Mouse (Mus musculus): ENCODE measurements at regions not wholly inside any gene's neighbourhood (a gene's known extent, or its start where the extent isn't known, plus 50 kb on each side); places are given as distances from the start of the nearest gene placed in this dataset.

GRCm38 (mm10) chr1:143071781-143072382 is 568.6 kb upstream of the B3galt2 start:
- DNase-seq (ENCODE audit: low spot score): no peak

- DNase-seq (ENCODE audit: low spot score): no peak
Measured at GRCm38 (mm10) chr1:143074999-143075398, 565.5 kb upstream of the B3galt2 start.

GRCm38 (mm10) chr1:143080441-143080840 is 560.0 kb upstream of the B3galt2 start:
- DNase-seq (ENCODE audit: low spot score): no peak

GRCm38 (mm10) chr1:143096904-143097303 is 543.6 kb upstream of the B3galt2 start:
- DNase-seq (ENCODE audit: low spot score): no peak

- no peak for DNase-seq (ENCODE audit: low spot score)
Measured at GRCm38 (mm10) chr1:143098307-143098706, 542.2 kb upstream of the B3galt2 start.

- DNase-seq (ENCODE audit: low spot score): no peak
Measured at GRCm38 (mm10) chr1:143122185-143122584, 518.3 kb upstream of the B3galt2 start.

GRCm38 (mm10) chr1:143130257-143130656 is 510.2 kb upstream of the B3galt2 start:
- DNase-seq (ENCODE audit: low spot score): no peak

- DNase-seq (ENCODE audit: low spot score): no peak
Measured at GRCm38 (mm10) chr1:143132806-143133205, 507.7 kb upstream of the B3galt2 start.

GRCm38 (mm10) chr1:143145111-143145984 is 495.1 kb upstream of the B3galt2 start:
- DNase-seq (ENCODE audit: low spot score): no peak

- no peak for DNase-seq (ENCODE audit: low spot score)
Measured at GRCm38 (mm10) chr1:143171286-143171685, 469.2 kb upstream of the B3galt2 start.

- no peak for DNase-seq (ENCODE audit: low spot score)
Measured at GRCm38 (mm10) chr1:143173836-143174235, 466.6 kb upstream of the B3galt2 start.

- DNase-seq (ENCODE audit: low spot score): no peak
Measured at GRCm38 (mm10) chr1:143192167-143192793, 448.2 kb upstream of the B3galt2 start.

- DNase-seq (ENCODE audit: low spot score): no peak
Measured at GRCm38 (mm10) chr1:143200213-143200889, 440.1 kb upstream of the B3galt2 start.

GRCm38 (mm10) chr1:143200971-143201370 is 439.5 kb upstream of the B3galt2 start:
- DNase-seq (ENCODE audit: low spot score): no peak

- no peak for DNase-seq (ENCODE audit: low spot score)
Measured at GRCm38 (mm10) chr1:143202182-143202581, 438.3 kb upstream of the B3galt2 start.

GRCm38 (mm10) chr1:143204070-143204469 is 436.4 kb upstream of the B3galt2 start:
- no peak for DNase-seq (ENCODE audit: low spot score)

GRCm38 (mm10) chr1:143206995-143207394 is 433.5 kb upstream of the B3galt2 start:
- DNase-seq (ENCODE audit: low spot score): no peak

- no peak for DNase-seq (ENCODE audit: low spot score)
Measured at GRCm38 (mm10) chr1:143207399-143208065, 432.9 kb upstream of the B3galt2 start.

- DNase-seq (ENCODE audit: low spot score): no peak
Measured at GRCm38 (mm10) chr1:143217401-143217800, 423.1 kb upstream of the B3galt2 start.

GRCm38 (mm10) chr1:143231969-143232368 is 408.5 kb upstream of the B3galt2 start:
- DNase-seq (ENCODE audit: low spot score): no peak

GRCm38 (mm10) chr1:143258470-143259215 is 381.8 kb upstream of the B3galt2 start:
- no peak for DNase-seq (ENCODE audit: low spot score)

Measured in testis, postnatal 10 days (tissue).